Mouse (Mus musculus): ENCODE results near the gene Ngdn.

GRCm38 (mm10) chr14:55029034-55029698, 13.9 kb downstream of the Ngdn start:
- TF ChIP-seq CTCF (IDR thresholded peaks at IDR 0.05; ENCODE audit: control insufficient read depth, insufficient read depth, low read length) (peak; percentile 41; the same call in 1 of the 2 replicates), POLR2A (IDR thresholded peaks at IDR 0.05; ENCODE audit: borderline replicate concordance, control insufficient read depth, low read depth, low read length) (no peak)

All from bone marrow, adult 2 months (tissue).